Mouse (Mus musculus): Measurements from ENCODE around the gene Lat2.
"Not testable (repeated sequence)": the region's sequence is repeated elsewhere in the genome, so short reads cannot be mapped to it uniquely, and the experiment has no call there.

The Lat2 gene

DNA sequence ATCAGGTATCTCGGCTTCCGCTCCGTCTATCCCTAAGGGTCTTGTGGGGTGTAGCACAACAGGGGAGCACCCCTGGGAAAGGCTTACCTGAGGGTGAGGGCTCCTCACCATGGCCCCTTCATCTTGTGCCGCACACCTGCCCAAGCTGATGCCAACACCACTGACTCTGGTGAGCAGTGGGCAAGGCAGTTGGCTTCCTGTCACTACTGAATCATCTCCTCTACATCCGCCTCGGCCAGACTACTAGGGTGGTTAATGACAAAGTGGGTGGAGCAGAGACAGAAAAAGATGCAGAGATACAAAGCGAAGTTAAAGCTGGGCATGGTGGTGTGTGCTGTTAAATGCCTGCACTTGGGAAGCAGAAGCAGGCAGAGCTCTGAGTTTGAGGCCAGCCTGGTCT is at the start of gene Lat2:
Gene Lat2 (minus strand): TSS at position 224 of the 400 bp plus-strand sequence.
- in situ Hi-C loops (cut with MboI; ENCODE audit: low pct_unique_long_range_greater_than_20kb in 1 of 2, low sequenced_read_pairs in 2 of 2, unreplicated experiment in 1 of 2): no loop called here

GRCm38 (mm10) chr5:134656708-134657107 is 41.9 kb upstream of the Lat2 start:
- in situ Hi-C loops (cut with MboI; ENCODE audit: low pct_unique_long_range_greater_than_20kb in 1 of 2, low sequenced_read_pairs in 2 of 2, unreplicated experiment in 1 of 2): no loop called here

DNA sequence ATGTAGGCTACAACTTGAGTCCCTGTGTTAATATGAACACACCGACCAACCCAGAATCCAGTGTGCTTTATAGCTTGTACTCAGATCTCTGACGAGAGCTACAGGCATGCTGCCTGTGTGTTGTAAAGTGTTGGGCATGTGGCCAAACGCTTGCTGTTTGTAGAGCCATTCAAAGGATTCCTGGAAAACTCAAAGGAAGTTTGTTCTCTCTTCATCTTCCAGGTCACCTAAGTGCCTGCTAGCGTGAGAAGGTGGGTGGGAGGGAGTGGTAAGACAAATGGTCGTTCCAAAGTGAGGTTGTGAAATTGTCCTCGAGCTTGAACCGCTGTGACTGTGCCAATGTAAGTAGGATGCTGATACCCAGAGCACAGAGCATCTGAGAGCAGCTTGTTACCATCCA is 37.2 kb upstream of the Lat2 start:
- in situ Hi-C loops (cut with MboI; ENCODE audit: low pct_unique_long_range_greater_than_20kb in 1 of 2, low sequenced_read_pairs in 2 of 2, unreplicated experiment in 1 of 2): no loop called here

- in situ Hi-C loops (cut with MboI; ENCODE audit: low pct_unique_long_range_greater_than_20kb in 1 of 2, low sequenced_read_pairs in 2 of 2, unreplicated experiment in 1 of 2): no loop called here
These were observed 36.1 kb upstream of the Lat2 start for GRCm38 (mm10) chr5:134650926-134651325.

- in situ Hi-C loops (cut with MboI; ENCODE audit: low pct_unique_long_range_greater_than_20kb in 1 of 2, low sequenced_read_pairs in 2 of 2, unreplicated experiment in 1 of 2): not testable (repeated sequence)
These were observed 34.2 kb upstream of the Lat2 start for GRCm38 (mm10) chr5:134648976-134649375.

- in situ Hi-C loops (cut with MboI; ENCODE audit: low pct_unique_long_range_greater_than_20kb in 1 of 2, low sequenced_read_pairs in 2 of 2, unreplicated experiment in 1 of 2): no loop called here
These were observed 32.6 kb upstream of the Lat2 start for GRCm38 (mm10) chr5:134647394-134647793.

DNA sequence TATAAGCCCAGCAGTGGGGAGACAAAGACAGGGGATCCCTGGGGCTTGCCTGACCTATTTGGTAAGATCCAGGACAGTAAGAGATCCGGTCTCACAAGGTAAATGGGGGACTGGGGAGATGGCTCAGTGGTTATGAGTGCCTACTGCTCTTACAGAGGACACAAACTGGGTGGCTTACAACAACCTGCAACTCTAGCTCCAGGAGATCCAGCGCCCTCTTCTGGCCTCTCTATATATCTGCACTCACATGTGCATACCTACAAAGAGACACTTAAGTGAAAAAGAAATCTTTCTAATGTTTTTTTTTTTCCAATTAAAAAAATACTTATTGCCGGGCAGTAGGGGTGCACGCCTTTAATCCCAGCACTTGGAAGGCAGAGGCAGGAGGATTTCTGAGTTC is 31.6 kb upstream of the Lat2 start:
- in situ Hi-C loops (cut with MboI; ENCODE audit: low pct_unique_long_range_greater_than_20kb in 1 of 2, low sequenced_read_pairs in 2 of 2, unreplicated experiment in 1 of 2): no loop called here

DNA sequence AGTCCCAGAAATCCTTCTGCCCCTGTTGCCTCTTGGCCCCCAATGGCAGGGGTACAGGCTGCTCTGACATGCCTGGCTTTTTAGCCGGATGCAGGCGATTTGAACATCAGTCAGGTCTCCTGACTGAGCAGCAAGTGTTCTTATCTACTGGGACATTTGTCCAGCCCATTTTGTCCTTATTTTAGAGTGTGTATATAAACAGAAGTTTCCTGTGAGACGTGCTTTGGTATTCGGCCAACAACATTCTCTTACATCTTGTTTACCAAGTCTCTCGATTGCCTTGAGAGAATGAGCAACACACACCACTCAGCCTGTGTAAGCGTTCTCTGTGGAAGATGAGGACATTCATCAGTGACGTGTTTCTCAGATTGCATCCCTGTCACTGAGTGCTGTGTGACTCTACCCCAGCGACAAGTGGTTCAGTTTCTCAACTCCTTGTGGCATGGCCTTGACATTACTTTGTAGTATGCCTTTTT is 29.9 kb upstream of the Lat2 start:
- in situ Hi-C loops (cut with MboI; ENCODE audit: low pct_unique_long_range_greater_than_20kb in 1 of 2, low sequenced_read_pairs in 2 of 2, unreplicated experiment in 1 of 2): no loop called here

DNA sequence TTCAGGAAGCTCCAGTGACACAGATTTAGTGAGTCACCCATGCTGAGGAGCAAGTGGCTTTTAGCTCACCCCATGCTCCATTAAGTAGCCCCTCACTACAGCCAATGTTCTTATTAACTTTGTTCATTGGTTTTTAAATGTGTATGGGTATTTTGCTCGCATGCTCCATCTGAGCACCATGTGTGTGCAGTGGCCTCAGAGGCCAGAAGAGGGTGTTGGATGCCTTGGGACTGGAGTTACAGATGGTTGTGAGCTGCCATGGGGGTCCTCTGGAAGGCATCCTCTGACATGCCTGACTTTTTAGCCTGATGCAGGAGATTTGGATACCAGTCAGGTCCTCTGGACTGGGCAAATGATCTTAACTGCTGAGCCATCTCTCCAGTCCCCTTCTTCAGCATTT is 29.3 kb upstream of the Lat2 start:
- in situ Hi-C loops (cut with MboI; ENCODE audit: low pct_unique_long_range_greater_than_20kb in 1 of 2, low sequenced_read_pairs in 2 of 2, unreplicated experiment in 1 of 2): no loop called here

DNA sequence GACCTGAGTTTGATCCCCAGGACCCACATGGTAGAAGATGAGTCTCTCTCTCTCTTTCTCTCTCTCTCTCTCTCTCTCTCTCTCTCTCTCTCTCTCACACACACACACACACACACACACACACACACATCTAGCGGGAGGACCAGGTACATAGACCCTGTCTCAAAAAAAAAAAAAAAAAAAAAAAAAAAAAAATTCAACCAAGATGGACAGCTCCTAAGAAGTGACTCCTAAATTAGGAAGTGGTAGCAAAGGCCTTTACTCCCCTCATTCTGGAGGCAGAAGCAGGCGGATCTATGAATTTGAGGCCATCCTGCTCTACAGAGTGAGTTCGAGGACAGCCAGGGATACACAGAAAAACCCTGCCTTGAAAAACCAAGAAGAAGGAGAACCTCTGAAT is 25.5 kb upstream of the Lat2 start:
- in situ Hi-C loops (cut with MboI; ENCODE audit: low pct_unique_long_range_greater_than_20kb in 1 of 2, low sequenced_read_pairs in 2 of 2, unreplicated experiment in 1 of 2): no loop called here

DNA sequence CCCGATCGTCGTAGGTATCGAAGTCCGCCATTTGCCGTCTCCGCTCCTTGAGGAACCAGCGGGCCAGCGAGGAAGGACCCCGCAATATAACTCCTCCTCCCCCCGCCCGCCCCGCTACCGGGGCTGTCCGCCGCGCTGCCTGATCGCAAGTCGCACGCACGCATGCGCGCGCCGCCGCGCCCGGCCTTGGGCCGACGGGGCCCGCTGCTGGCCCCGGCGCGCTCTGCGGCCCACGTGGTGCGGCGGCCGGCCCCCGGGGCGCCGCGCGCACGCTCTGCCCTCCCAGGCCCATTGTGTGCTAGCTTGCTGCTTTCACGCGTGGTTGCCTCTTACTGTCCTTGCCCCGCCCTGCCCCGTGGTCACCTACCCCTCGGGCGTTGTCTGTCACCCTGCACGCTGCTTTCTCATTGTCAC is 24.5 kb upstream of the Lat2 start, which contains the start of gene Eif4h:
Gene Eif4h (minus strand): TSS at position 222 of the 414 bp plus-strand sequence.
- in situ Hi-C loops (cut with MboI; ENCODE audit: low pct_unique_long_range_greater_than_20kb in 1 of 2, low sequenced_read_pairs in 2 of 2, unreplicated experiment in 1 of 2): no loop called here

- in situ Hi-C loops (cut with MboI; ENCODE audit: low pct_unique_long_range_greater_than_20kb in 1 of 2, low sequenced_read_pairs in 2 of 2, unreplicated experiment in 1 of 2): no loop called here
These were observed 23.8 kb upstream of the Lat2 start for GRCm38 (mm10) chr5:134638461-134639268.

DNA sequence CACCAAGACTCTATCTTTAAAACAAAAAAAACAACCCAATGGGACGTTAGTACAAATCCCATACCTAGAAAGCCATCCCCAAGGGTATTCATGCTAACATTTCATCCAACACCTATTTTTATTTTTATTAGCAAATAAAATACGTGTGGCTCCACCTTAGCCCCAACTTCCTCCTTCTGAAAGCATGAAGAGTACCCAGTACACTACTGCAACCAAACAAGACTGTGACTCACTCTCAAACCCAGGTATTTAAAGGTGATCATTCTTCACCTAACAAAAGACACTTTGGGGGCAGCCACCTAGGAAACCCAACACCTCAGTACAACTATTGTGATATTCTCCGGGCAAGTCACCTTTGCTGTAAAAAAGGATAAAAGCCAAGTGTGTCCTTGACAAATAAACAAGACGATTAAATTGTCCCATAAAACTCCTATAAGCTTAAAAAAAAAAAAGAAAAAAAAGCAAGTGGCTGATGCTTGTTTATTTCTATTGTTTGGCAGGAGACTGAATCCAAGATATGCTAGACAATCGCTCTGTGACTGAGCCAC is 23.1 kb upstream of the Lat2 start:
- in situ Hi-C loops (cut with MboI; ENCODE audit: low pct_unique_long_range_greater_than_20kb in 1 of 2, low sequenced_read_pairs in 2 of 2, unreplicated experiment in 1 of 2): no loop called here

GRCm38 (mm10) chr5:134632841-134633240 is 18.0 kb upstream of the Lat2 start:
- in situ Hi-C loops (cut with MboI; ENCODE audit: low pct_unique_long_range_greater_than_20kb in 1 of 2, low sequenced_read_pairs in 2 of 2, unreplicated experiment in 1 of 2): no loop called here

DNA sequence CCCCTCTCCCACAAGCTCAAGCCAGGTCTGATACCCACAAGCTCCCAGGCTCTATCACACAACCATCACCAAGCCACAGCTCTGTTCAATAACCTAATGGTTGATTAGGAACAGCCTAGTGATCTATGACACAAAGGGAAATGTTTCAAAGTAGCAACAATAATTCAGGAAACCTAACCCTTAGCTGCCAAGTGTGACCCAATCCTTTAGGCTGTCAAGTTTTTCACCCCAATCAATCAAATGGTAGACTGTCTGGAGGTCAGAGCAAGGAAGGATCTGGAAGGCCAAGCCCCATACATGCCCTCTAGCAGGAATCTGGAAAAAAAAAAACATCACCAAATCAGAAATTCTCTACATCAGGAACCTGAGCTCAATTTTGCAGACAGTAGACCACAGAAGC is 16.0 kb upstream of the Lat2 start:
- in situ Hi-C loops (cut with MboI; ENCODE audit: low pct_unique_long_range_greater_than_20kb in 1 of 2, low sequenced_read_pairs in 2 of 2, unreplicated experiment in 1 of 2): no loop called here

DNA sequence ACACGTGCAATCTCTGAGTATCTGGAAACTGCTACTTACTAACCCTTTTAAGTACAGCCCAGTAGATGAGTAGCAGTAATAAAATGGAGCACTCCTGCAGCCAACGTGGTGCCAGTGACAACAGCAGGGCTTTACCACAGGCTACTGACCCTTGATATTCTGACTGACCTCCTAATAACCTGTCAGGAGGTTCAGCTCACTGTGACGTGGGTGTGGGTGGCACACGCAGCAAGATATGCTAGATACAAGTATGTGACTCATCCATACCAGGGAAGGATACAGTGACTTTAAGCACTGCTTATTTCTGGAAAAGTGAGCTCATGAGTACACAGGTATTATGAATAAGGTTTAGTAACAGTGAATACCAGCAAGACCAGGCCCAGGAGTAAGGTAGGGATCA is 14.7 kb upstream of the Lat2 start:
- in situ Hi-C loops (cut with MboI; ENCODE audit: low pct_unique_long_range_greater_than_20kb in 1 of 2, low sequenced_read_pairs in 2 of 2, unreplicated experiment in 1 of 2): no loop called here

GRCm38 (mm10) chr5:134622069-134622468 is 7.2 kb upstream of the Lat2 start:
- in situ Hi-C loops (cut with MboI; ENCODE audit: low pct_unique_long_range_greater_than_20kb in 1 of 2, low sequenced_read_pairs in 2 of 2, unreplicated experiment in 1 of 2): no loop called here

DNA sequence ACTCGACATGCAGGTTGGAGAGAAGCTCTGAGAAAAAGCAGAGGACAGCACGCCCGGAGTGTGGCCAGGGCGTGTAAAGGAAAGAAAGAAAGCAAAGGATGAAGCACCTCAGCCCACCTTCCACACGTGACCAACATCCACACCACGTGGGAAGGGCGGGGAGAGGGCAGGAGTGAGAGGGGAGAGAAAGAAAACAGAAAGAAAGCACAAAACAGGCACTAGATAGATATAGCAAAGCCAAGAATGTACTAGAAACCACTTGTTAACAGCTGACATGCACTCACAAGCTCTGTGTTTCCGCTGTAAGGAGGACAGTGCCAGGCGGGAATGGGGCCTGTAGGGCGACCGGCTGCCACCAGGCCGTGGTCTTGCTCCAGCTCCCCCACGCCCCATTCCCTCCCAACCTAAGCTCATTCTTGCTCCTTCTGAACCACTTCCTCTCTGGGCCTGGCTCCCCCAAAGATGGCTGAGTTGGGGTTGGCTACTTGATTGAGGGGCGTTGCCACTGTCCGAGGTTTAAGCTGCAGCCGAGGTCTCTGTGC is 6.3 kb upstream of the Lat2 start:
- in situ Hi-C loops (cut with MboI; ENCODE audit: low pct_unique_long_range_greater_than_20kb in 1 of 2, low sequenced_read_pairs in 2 of 2, unreplicated experiment in 1 of 2): no loop called here

- in situ Hi-C loops (cut with MboI; ENCODE audit: low pct_unique_long_range_greater_than_20kb in 1 of 2, low sequenced_read_pairs in 2 of 2, unreplicated experiment in 1 of 2): no loop called here
These were observed 5.6 kb upstream of the Lat2 start for GRCm38 (mm10) chr5:134620457-134620856.

- in situ Hi-C loops (cut with MboI; ENCODE audit: low pct_unique_long_range_greater_than_20kb in 1 of 2, low sequenced_read_pairs in 2 of 2, unreplicated experiment in 1 of 2): no loop called here
These were observed 2.2 kb upstream of the Lat2 start for GRCm38 (mm10) chr5:134617071-134617470.
